Mouse (Mus musculus): ENCODE data around the gene Ddit4l.
"Not testable (repeated sequence)": the region's sequence is repeated elsewhere in the genome, so short reads cannot be mapped to it uniquely, and the experiment has no call there.

Gene Ddit4l

GRCm38 (mm10) chr3:137644947-137645346, 23.5 kb downstream of the Ddit4l start:
- in situ Hi-C loops (cut with MboI; ENCODE audit: unreplicated experiment in 2 of 2): no loop called here

- in situ Hi-C loops (cut with MboI; ENCODE audit: unreplicated experiment in 2 of 2): no loop called here
Observed at GRCm38 (mm10) chr3:137647427-137648100, 26.2 kb downstream of the Ddit4l start.

- in situ Hi-C loops (cut with MboI; ENCODE audit: unreplicated experiment in 2 of 2): no loop called here
Observed at GRCm38 (mm10) chr3:137649112-137649511, 27.7 kb downstream of the Ddit4l start.

- in situ Hi-C loops (cut with MboI; ENCODE audit: unreplicated experiment in 2 of 2): no loop called here
Observed at GRCm38 (mm10) chr3:137652853-137653252, 31.4 kb downstream of the Ddit4l start.

GRCm38 (mm10) chr3:137671224-137671623, 49.8 kb downstream of the Ddit4l start, which contains the start of gene Gm21962:
Gene Gm21962, plus strand, starts transcription at chr3:137671524.
- in situ Hi-C loops (cut with MboI; ENCODE audit: unreplicated experiment in 2 of 2): not testable (repeated sequence)
